Mouse (Mus musculus) adrenal gland, adult (tissue): ENCODE results near the gene Sfta2.

ENCODE experiments used
- DNase-seq, 2 experiments: peaks; one replicate each; pipeline ENCODE4 v3.0.0; 2022 to 2023; ENCODE audit warnings: low spot score in 1 of 2; ENCODE audit not compliant: inconsistent age in 2 of 2

Gene Sfta2

GRCm38 (mm10) chr17:35592131-35592530 lies 9.2 kb upstream of the Sfta2 start:
- DNase-seq, result no peak

GRCm38 (mm10) chr17:35593786-35594185 lies 7.6 kb upstream of the Sfta2 start:
- DNase-seq, result no peak

GRCm38 (mm10) chr17:35594456-35594855 lies 6.9 kb upstream of the Sfta2 start:
- DNase-seq, result no peak

- no peak for DNase-seq
Measured at GRCm38 (mm10) chr17:35597399-35597798, 4.0 kb upstream of the Sfta2 start.

- no peak for DNase-seq
Measured at GRCm38 (mm10) chr17:35601736-35602354, 496 bp downstream of the Sfta2 start.

- no peak for DNase-seq
Measured at GRCm38 (mm10) chr17:35617127-35617526, 15.8 kb downstream of the Sfta2 start.

GRCm38 (mm10) chr17:35626537-35626936 lies 25.2 kb downstream of the Sfta2 start, which contains the start of gene Gm9573:
Gene Gm9573, minus strand, starts transcription at chr17:35626637.
- DNase-seq, result no peak

- peak in 1 of 2 experiments; percentile 44 for DNase-seq
Measured at GRCm38 (mm10) chr17:35633992-35634391, 32.6 kb downstream of the Sfta2 start.

- no peak for DNase-seq
Measured at GRCm38 (mm10) chr17:35635202-35635601, 33.9 kb downstream of the Sfta2 start.

GRCm38 (mm10) chr17:35635699-35636111 lies 34.4 kb downstream of the Sfta2 start:
- peak; percentile 61 to 91 for DNase-seq

GRCm38 (mm10) chr17:35636363-35636762 lies 35.0 kb downstream of the Sfta2 start:
- peak in 1 of 2 experiments; percentile 61 for DNase-seq

- peak; percentile 59 to 86 for DNase-seq
Measured at GRCm38 (mm10) chr17:35638475-35639190, 37.3 kb downstream of the Sfta2 start.

GRCm38 (mm10) chr17:35639352-35639751 lies 38.0 kb downstream of the Sfta2 start:
- DNase-seq, result no peak

GRCm38 (mm10) chr17:35643609-35644236 lies 42.4 kb downstream of the Sfta2 start, which contains the start of gene Mucl3:
Gene Mucl3, minus strand, starts transcription at chr17:35643695.
- no peak for DNase-seq

GRCm38 (mm10) chr17:35649429-35649828 lies 48.1 kb downstream of the Sfta2 start:
- DNase-seq, result no peak

GRCm38 (mm10) chr17:35653086-35653485 lies 51.7 kb downstream of the Sfta2 start:
- no peak for DNase-seq

- DNase-seq, result peak in 1 of 2 experiments; percentile 54
Measured at GRCm38 (mm10) chr17:35665957-35666515, 64.7 kb downstream of the Sfta2 start.

GRCm38 (mm10) chr17:35666851-35667256 lies 65.5 kb downstream of the Sfta2 start:
- DNase-seq, result no peak

GRCm38 (mm10) chr17:35667334-35668065 lies 66.2 kb downstream of the Sfta2 start, which contains the start of gene Vars2:
Gene Vars2, minus strand, starts transcription at chr17:35667592.
- DNase-seq, result peak; percentile 96 to 99

GRCm38 (mm10) chr17:35669731-35670130 lies 68.4 kb downstream of the Sfta2 start:
- no peak for DNase-seq

GRCm38 (mm10) chr17:35671846-35672245 lies 70.5 kb downstream of the Sfta2 start:
- DNase-seq, result no peak
